Mouse (Mus musculus): ENCODE data around the gene Atp8a1. TPM values are rescaled to one million over a fixed set of nuclear protein-coding genes. Genes with fewer than 3 reads are reported as not detected.

Gene Atp8a1
- polyA plus RNA-seq, 1 experiment from 2014 or later: 3.3 TPM

DNA sequence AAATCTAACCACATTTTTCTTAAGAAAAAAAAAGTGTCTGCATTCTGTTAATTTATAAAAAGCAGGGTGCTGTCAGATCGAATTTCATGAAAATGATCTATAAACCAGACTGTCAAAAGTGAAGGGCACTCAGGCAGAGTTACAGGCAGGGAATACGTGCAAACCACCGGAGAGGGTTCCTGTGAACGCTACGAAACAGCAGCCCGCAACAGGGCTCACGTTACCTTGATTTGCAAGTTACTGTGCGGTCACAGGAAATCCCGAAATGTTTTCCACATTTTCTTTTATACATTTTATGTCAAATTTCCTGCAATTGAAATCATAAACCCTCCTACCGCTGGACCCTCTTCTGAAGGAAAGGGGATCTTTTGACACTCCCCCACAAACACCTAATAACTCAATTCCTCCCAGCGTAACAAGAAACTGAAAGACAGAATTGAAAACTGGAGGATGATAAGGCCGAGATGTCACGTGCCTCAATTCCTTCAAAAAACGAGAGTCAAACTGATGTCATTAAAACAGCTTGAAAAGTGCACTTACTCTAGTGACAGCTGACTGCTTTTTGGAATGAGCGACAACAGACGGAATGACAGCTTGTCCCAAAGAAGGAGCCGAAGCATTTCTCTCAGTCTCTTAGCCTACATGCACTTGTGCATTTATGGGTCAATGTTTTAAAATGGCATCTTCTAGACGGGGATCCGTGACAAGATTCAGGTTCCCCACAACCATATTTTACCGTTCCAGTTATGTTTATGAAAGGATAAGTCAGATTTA lies 200.3 kb downstream of the Atp8a1 start:
- H3K27me3 ChIP-seq (ENCODE audit: control insufficient read depth, insufficient read depth, low read length): no peaks in the 10 kb centered on the region
- DNase-seq (ENCODE audit: low spot score) (no peak), ATAC-seq (ENCODE audit: low FRiP score, low TSS enrichment) (no peak)
- H3K4me2 ChIP-seq (replicated peaks; ENCODE audit: low read depth): no peak overlapping the region
- H3K4me3 ChIP-seq (ENCODE audit: low read depth, low read length): no peak overlapping the region
- no peaks in the 10 kb centered on the region for H3K4me1 ChIP-seq (replicated peaks; ENCODE audit: control insufficient read depth, insufficient read depth)
- no peaks in the 10 kb centered on the region for H3K9me3 ChIP-seq (ENCODE audit: control insufficient read depth, low read length)
- H3K36me3 ChIP-seq (ENCODE audit: control insufficient read depth, insufficient read depth, low read length): no peaks in the 10 kb centered on the region
- H3K27ac ChIP-seq (replicated peaks): no peak overlapping the region
- H3K9ac ChIP-seq (ENCODE audit: low read length): no peak overlapping the region
- TF ChIP-seq CTCF (IDR thresholded peaks at IDR 0.05; ENCODE audit: low read depth) (no peak), EP300 (optimal IDR thresholded peaks at IDR 0.05) (no peak)
- 85% methylated on average over 20 of the region's 20 CpGs for WGBS

- ATAC-seq (ENCODE audit: low FRiP score, low TSS enrichment) (0 out of 2 replicates have a peak, but pooled peaks have one; percentile 26), DNase-seq (ENCODE audit: low spot score) (no peak)
- Histone ChIP-seq H3K27me3 (ENCODE audit: control insufficient read depth, insufficient read depth, low read length) (no peaks in the 10 kb centered on the region), H3K36me3 (ENCODE audit: control insufficient read depth, insufficient read depth, low read length) (no peaks in the 10 kb centered on the region), H3K4me1 (replicated peaks; ENCODE audit: control insufficient read depth, insufficient read depth) (no peaks in the 10 kb centered on the region), H3K9ac (ENCODE audit: low read length) (no peak overlapping the region), H3K9me3 (ENCODE audit: control insufficient read depth, low read length) (no peaks in the 10 kb centered on the region), H3K4me3 (ENCODE audit: low read depth, low read length) (no peak overlapping the region), H3K4me2 (replicated peaks; ENCODE audit: low read depth) (no peak overlapping the region), H3K27ac (replicated peaks) (no peak overlapping the region)
- TF ChIP-seq CTCF (IDR thresholded peaks at IDR 0.05; ENCODE audit: low read depth) (no peak), EP300 (optimal IDR thresholded peaks at IDR 0.05) (no peak)
- 92% methylated on average over 5 of the region's 5 CpGs for WGBS
Measured at GRCm38 (mm10) chr5:67643537-67644255, 203.5 kb downstream of the Atp8a1 start.

- no peak overlapping the region for H3K4me2 ChIP-seq (replicated peaks; ENCODE audit: low read depth)
- H3K4me3 ChIP-seq (ENCODE audit: low read depth, low read length): no peak overlapping the region
- no peak overlapping the region for H3K9ac ChIP-seq (ENCODE audit: low read length)
- ATAC-seq (ENCODE audit: low FRiP score, low TSS enrichment) (no peak), DNase-seq (ENCODE audit: low spot score) (no peak)
- H3K4me1 ChIP-seq (replicated peaks; ENCODE audit: control insufficient read depth, insufficient read depth): no peaks in the 10 kb centered on the region
- H3K27me3 ChIP-seq (ENCODE audit: control insufficient read depth, insufficient read depth, low read length): no peaks in the 10 kb centered on the region
- 65% methylated on average over 8 of the region's 8 CpGs for WGBS
- TF ChIP-seq EP300 (optimal IDR thresholded peaks at IDR 0.05) (no peak), CTCF (IDR thresholded peaks at IDR 0.05; ENCODE audit: low read depth) (no peak)
- no peak overlapping the region for H3K27ac ChIP-seq (replicated peaks)
- no peaks in the 10 kb centered on the region for H3K36me3 ChIP-seq (ENCODE audit: control insufficient read depth, insufficient read depth, low read length)
- no peaks in the 10 kb centered on the region for H3K9me3 ChIP-seq (ENCODE audit: control insufficient read depth, low read length)
Measured at GRCm38 (mm10) chr5:67641406-67642120, 205.7 kb downstream of the Atp8a1 start.

GRCm38 (mm10) chr5:67640596-67641312 lies 206.5 kb downstream of the Atp8a1 start:
- DNase-seq (ENCODE audit: low spot score): no peak
- 70% methylated on average over 8 of the region's 8 CpGs for WGBS

GRCm38 (mm10) chr5:67634339-67634738 lies 212.9 kb downstream of the Atp8a1 start:
- no peak overlapping the region for H3K27ac ChIP-seq (replicated peaks)
- no peaks in the 10 kb centered on the region for H3K9me3 ChIP-seq (ENCODE audit: control insufficient read depth, low read length)
- no peaks in the 10 kb centered on the region for H3K4me1 ChIP-seq (replicated peaks; ENCODE audit: control insufficient read depth, insufficient read depth)
- no peak for DNase-seq (ENCODE audit: low spot score)
- TF ChIP-seq CTCF (IDR thresholded peaks at IDR 0.05; ENCODE audit: low read depth) (no peak), EP300 (optimal IDR thresholded peaks at IDR 0.05) (no peak)
- no peaks in the 10 kb centered on the region for H3K36me3 ChIP-seq (ENCODE audit: control insufficient read depth, insufficient read depth, low read length)
- H3K9ac ChIP-seq (ENCODE audit: low read length): no peak overlapping the region
- no peaks in the 10 kb centered on the region for H3K27me3 ChIP-seq (ENCODE audit: control insufficient read depth, insufficient read depth, low read length)
- no peak overlapping the region for H3K4me2 ChIP-seq (replicated peaks; ENCODE audit: low read depth)
- 57% methylated on average over 3 of the region's 3 CpGs for WGBS
- ATAC-seq (ENCODE audit: low FRiP score, low TSS enrichment): no peak
- H3K4me3 ChIP-seq (ENCODE audit: low read depth, low read length): no peak overlapping the region

More at GRCm38 (mm10) chr5:67640596-67641312, 206.5 kb downstream of the Atp8a1 start:
- H3K9me3 ChIP-seq (ENCODE audit: control insufficient read depth, low read length): no peaks in the 10 kb centered on the region
- no peak overlapping the region for H3K27ac ChIP-seq (replicated peaks)
- H3K4me1 ChIP-seq (replicated peaks; ENCODE audit: control insufficient read depth, insufficient read depth): no peaks in the 10 kb centered on the region
- H3K9ac ChIP-seq (ENCODE audit: low read length): no peak overlapping the region
- no peaks in the 10 kb centered on the region for H3K27me3 ChIP-seq (ENCODE audit: control insufficient read depth, insufficient read depth, low read length)
- H3K4me3 ChIP-seq (ENCODE audit: low read depth, low read length): no peak overlapping the region
- TF ChIP-seq CTCF (IDR thresholded peaks at IDR 0.05; ENCODE audit: low read depth) (no peak), EP300 (optimal IDR thresholded peaks at IDR 0.05) (no peak)
- no peak overlapping the region for H3K4me2 ChIP-seq (replicated peaks; ENCODE audit: low read depth)
- H3K36me3 ChIP-seq (ENCODE audit: control insufficient read depth, insufficient read depth, low read length): no peaks in the 10 kb centered on the region
- ATAC-seq (ENCODE audit: low FRiP score, low TSS enrichment): no peak
